Mouse (Mus musculus) limb, embryonic 14.5 days (tissue): ENCODE results near the gene Zfp105. TPM values are rescaled to one million over a fixed set of nuclear protein-coding genes. Genes with fewer than 3 reads are reported as not detected.

Experiments used
- ATAC-seq: fragments of 200-750 bp; cut with Nextera tagmentation; 2 replicates; pipeline ENCODE4 v1.8.0; 2017; ENCODE audit warnings: low read depth, moderate number of reproducible peaks, moderate TSS enrichment; ENCODE audit not compliant: low FRiP score
- DNase-seq: peaks from one replicate; pipeline ENCODE4 v3.0.0-alpha.2; 2015; ENCODE audit warnings: low spot score
- H3K27ac ChIP-seq: fragments of 300-500 bp; sonication (generic); replicated peaks from 2 replicates; pipeline ENCODE4 v1.5.1; 2014; ENCODE audit warnings: low read depth, mild to moderate bottlenecking, low read length, moderate library complexity, mixed read lengths
- H3K27me3 ChIP-seq: fragments of 300-500 bp; sonication (generic); 2 replicates; pipeline ENCODE4 v1.6.1; 2014; ENCODE audit warnings: low read length, mixed read lengths; ENCODE audit not compliant: control insufficient read depth, insufficient read depth
- H3K36me3 ChIP-seq: fragments of 300-500 bp; sonication (generic); 2 replicates; pipeline ENCODE4 v1.6.1; 2014; ENCODE audit warnings: mild to moderate bottlenecking, low read length, moderate library complexity, mixed read lengths; ENCODE audit not compliant: control insufficient read depth, insufficient read depth
- H3K4me1 ChIP-seq: fragments of 300-500 bp; sonication (generic); 2 replicates; pipeline ENCODE4 v1.6.1; 2014; ENCODE audit warnings: antibody characterized with exemption, low read length, mixed read lengths; ENCODE audit not compliant: control insufficient read depth, insufficient read depth
- H3K4me2 ChIP-seq: fragments of 300-500 bp; sonication (generic); replicated peaks from 2 replicates; pipeline ENCODE4 v1.6.1; 2014; ENCODE audit warnings: low read depth, mild to moderate bottlenecking, low read length, moderate library complexity; ENCODE audit not compliant: severe bottlenecking
- H3K4me3 ChIP-seq: fragments of 300-500 bp; sonication (generic); replicated peaks from 2 replicates; pipeline ENCODE4 v1.5.1; 2014; ENCODE audit warnings: low read length
- H3K9ac ChIP-seq: fragments of 300-500 bp; sonication (generic); 2 replicates; pipeline ENCODE4 v1.6.1; 2014; ENCODE audit warnings: mild to moderate bottlenecking, low read depth, low read length, moderate library complexity; ENCODE audit not compliant: severe bottlenecking
- H3K9me3 ChIP-seq: fragments of 300-500 bp; sonication (generic); 2 replicates; pipeline ENCODE4 v1.6.1; 2016; ENCODE audit warnings: low read length; ENCODE audit not compliant: control insufficient read depth
- POLR2A ChIP-seq: fragments of 200-500 bp; IDR thresholded peaks from 2 replicates; pipeline ENCODE4 v1.8.0; 2012; ENCODE audit warnings: inconsistent platforms, mild to moderate bottlenecking, moderate library complexity, borderline replicate concordance; ENCODE audit not compliant: insufficient read depth, insufficient read length; ENCODE audit errors: extremely low read depth
- WGBS: fragments of 180-500 bp; shearing (Covaris S2); extraction: QIAGEN DNeasy Blood & Tissue Kit; methylation state at CpG from one replicate; pipeline ENCODE4 v1.1.7; 2014; 5-methylcytosine and 5-hydroxymethylcytosine counted together
- polyA plus RNA-seq, 2 experiments: library from polyadenylated mRNA; depleted of rRNA in 1 of 2; stranded (reverse) in 1 of 2; unstranded in 1 of 2; fragments of >200 nt; fragmentation: Nextera tagmentation in 1 of 2; extraction: Ambion mirVana in 1 of 2; gene quantifications; 2 replicates each; pipeline versions ENCODE4 v1.2.1 to v1.2.3; 2012 to 2014

Zfp105 gene
- polyA plus RNA-seq, 2 experiments, result 13.3 to 17.4 TPM

GRCm38 (mm10) chr9:122901047-122901446 lies 21.8 kb upstream of the Zfp105 start:
- H3K4me2 ChIP-seq, result no peak overlapping the region
- H3K36me3 ChIP-seq, result no peaks in the 10 kb centered on the region
- H3K27ac ChIP-seq, result no peak overlapping the region
- H3K27me3 ChIP-seq, result no peaks in the 10 kb centered on the region
- no peaks in the 10 kb centered on the region for H3K4me1 ChIP-seq
- no peak for TF ChIP-seq POLR2A
- 91% methylated on average over 2 of the region's 2 CpGs for WGBS
- DNase-seq, result no peak
- H3K9ac ChIP-seq, result no peak overlapping the region
- ATAC-seq, result no peak
- no peak overlapping the region for H3K4me3 ChIP-seq
- H3K9me3 ChIP-seq, result 0 out of 2 replicates have a peak, but pooled peaks cover under 1% of the 10 kb centered on the region

- 14% methylated on average over 32 of the region's 32 CpGs for WGBS
- Histone ChIP-seq H3K9me3 (no peaks in the 10 kb centered on the region), H3K4me3 (peak overlapping the region; percentile 50), H3K27me3 (no peaks in the 10 kb centered on the region), H3K36me3 (no peaks in the 10 kb centered on the region), H3K27ac (no peak overlapping the region), H3K4me1 (no peaks in the 10 kb centered on the region), H3K4me2 (peak overlapping the region; percentile 58), H3K9ac (peak overlapping the region; percentile 78)
- peak; percentile 72 for DNase-seq
- peak; percentile 92 for ATAC-seq
- TF ChIP-seq POLR2A, result peak; percentile 50; the same call in 1 of the 2 replicates
Measured at GRCm38 (mm10) chr9:122902717-122903535, 19.9 kb upstream of the Zfp105 start.

DNA sequence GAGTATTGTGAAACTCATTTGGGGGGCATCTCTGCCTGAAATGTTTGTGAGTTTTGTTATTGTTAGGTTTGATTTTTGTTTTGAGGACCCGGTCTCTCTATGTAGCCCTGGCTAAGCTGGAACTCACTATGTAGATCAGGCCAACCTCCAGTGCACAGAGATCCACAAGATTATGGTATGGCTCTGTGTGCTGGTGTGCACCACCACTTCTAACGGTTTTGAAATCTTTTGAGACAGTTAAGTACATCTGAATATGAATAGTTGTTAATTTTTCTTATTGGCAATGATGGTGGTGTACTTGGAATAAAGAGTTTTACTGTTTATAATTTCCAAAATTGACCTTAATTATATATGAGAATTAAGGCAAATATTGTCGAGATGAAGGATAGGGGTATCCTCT lies 436 bp upstream of the Zfp105 start:
- Histone ChIP-seq H3K4me2 (peak overlapping the region; percentile 55), H3K4me1 (peaks cover 5% of the 10 kb centered on the region), H3K27me3 (no peaks in the 10 kb centered on the region), H3K27ac (peak overlapping the region; percentile 83; the same call in 1 of the 2 replicates), H3K9me3 (no peaks in the 10 kb centered on the region), H3K36me3 (peaks cover 27% of the 10 kb centered on the region), H3K9ac (peak overlapping the region; percentile 97), H3K4me3 (peak overlapping the region; percentile 78)
- ATAC-seq (no peak), DNase-seq (no peak)
- WGBS, result 25% methylated on average over 3 of the region's 3 CpGs
- no peak for TF ChIP-seq POLR2A

DNA sequence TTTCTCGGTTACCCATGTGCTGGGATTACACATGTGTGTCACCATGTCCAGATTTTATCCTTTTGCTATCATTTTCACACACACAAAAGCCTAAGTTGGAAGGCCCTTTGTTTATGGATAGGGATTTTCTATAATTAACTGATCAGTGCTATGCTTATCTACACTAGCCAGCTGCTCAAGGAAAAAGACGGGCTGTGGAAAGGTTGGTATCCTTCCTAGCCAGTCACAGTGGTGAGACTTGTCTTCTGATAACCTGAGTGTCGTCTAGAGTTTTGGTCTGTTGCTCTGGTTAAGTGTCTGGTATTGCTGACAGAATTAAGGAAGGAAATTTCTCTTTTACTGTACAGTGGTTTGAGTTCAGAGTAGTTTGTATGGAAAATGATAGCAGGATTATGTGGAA lies 6.0 kb downstream of the Zfp105 start:
- no peak for ATAC-seq
- H3K27ac ChIP-seq, result no peak overlapping the region
- H3K27me3 ChIP-seq, result no peaks in the 10 kb centered on the region
- H3K4me1 ChIP-seq, result peaks cover under 1% of the 10 kb centered on the region
- no peak overlapping the region for H3K4me3 ChIP-seq
- H3K9ac ChIP-seq, result no peak overlapping the region
- H3K36me3 ChIP-seq, result peaks cover 77% of the 10 kb centered on the region
- H3K9me3 ChIP-seq, result no peaks in the 10 kb centered on the region
- no peak for TF ChIP-seq POLR2A
- WGBS, result 97% methylated on average over 3 of the region's 3 CpGs
- H3K4me2 ChIP-seq, result no peak overlapping the region
- DNase-seq, result no peak

DNA sequence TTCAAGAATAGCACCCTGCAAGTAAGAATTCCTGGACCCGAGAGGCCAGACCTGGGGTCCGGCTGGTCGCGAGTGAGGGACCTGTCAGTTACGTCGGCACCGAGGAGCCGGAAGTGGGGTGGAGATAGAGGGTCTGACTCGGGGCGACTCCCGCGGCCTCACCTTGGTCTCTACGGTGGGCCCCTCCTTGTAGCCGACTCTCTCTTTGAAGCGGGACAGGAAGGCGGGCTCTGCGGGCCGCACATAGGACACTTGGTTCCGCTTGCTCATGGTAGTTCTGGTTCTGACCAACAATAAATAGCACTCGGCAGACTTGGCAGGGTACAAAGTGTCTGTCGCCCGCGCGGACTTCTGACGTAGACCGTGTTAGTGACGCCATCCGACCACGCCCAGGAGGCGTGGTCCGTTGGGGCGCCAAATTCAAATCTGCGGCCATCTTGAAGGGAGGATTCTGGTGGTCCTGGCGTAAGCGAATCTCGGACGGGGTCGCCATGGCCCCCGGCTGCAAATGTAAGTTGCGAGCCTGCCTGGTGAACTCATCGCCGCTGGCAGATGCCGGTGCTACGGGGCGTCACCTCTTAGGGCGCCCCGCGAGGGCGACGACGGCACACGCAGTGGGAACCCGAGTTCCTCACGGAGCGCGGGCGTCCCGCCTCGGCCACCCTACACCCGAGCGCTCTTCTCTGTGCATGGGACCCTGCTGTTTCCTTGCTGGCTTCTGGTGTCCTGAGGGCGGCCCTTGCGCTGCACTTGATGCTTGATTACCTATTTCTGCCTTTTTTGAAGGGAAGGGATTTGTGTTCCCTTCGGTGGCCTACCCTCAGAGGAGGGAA lies 28.0 kb downstream of the Zfp105 start, which contains the start of the genes 1110059G10Rik and Kif15:
Gene 1110059G10Rik, minus strand, starts transcription at position 358 of the 833 bp plus-strand sequence.
Gene Kif15, plus strand, starts transcription at position 404 of the 833 bp plus-strand sequence.
- Histone ChIP-seq H3K27me3 (no peaks in the 10 kb centered on the region), H3K4me1 (peaks cover 9% of the 10 kb centered on the region), H3K9ac (peak within 1 kb of the TSS; percentile 83), H3K36me3 (peaks cover 15% of the 10 kb centered on the region), H3K4me2 (peak within 1 kb of the TSS; percentile 83), H3K9me3 (no peaks in the 10 kb centered on the region), H3K4me3 (peak within 1 kb of the TSS; percentile 89), H3K27ac (peak within 1 kb of the TSS; percentile 73)
- ATAC-seq (peak; percentile 98), DNase-seq (peak; percentile 95)
- WGBS, result under 1% methylated on average over 54 of the region's 64 CpGs
- TF ChIP-seq POLR2A, result 0 out of 2 replicates have a peak, but pooled peaks have one; percentile 38

Other genes with a start within 250 kb of the Zfp105 start
- not detected in 2 replicates for gene Topaz1, start 175.7 kb upstream of the Zfp105 start, polyA plus RNA-seq (2012; rRNA removed)
- not detected in 2 replicates for gene Topaz1, start 175.7 kb upstream of the Zfp105 start, polyA plus RNA-seq (2014; fragmentation: Nextera tagmentation; extraction: Ambion mirVana)
- gene Tcaim, start 117.5 kb upstream of the Zfp105 start, polyA plus RNA-seq (2012; rRNA removed), result 6.1 and 6.6 TPM in 2 replicates
- 7.3 and 7.8 TPM in 2 replicates for gene Tcaim, start 117.5 kb upstream of the Zfp105 start, polyA plus RNA-seq (2014; fragmentation: Nextera tagmentation; extraction: Ambion mirVana)
- not detected in 2 replicates for gene Gm35549, start 79.0 kb upstream of the Zfp105 start, polyA plus RNA-seq (2012; rRNA removed)
- 0.45 and 0.82 TPM in 2 replicates for gene Gm35549, start 79.0 kb upstream of the Zfp105 start, polyA plus RNA-seq (2014; fragmentation: Nextera tagmentation; extraction: Ambion mirVana)
- 117 and 119 TPM in 2 replicates for gene Zfp445, start 57.1 kb upstream of the Zfp105 start, polyA plus RNA-seq (2012; rRNA removed)
- 60.4 and 65.2 TPM in 2 replicates for gene Zfp445, start 57.1 kb upstream of the Zfp105 start, polyA plus RNA-seq (2014; fragmentation: Nextera tagmentation; extraction: Ambion mirVana)
- gene Zkscan7, start 37.4 kb upstream of the Zfp105 start, polyA plus RNA-seq (2012; rRNA removed), result 9.1 and 9.3 TPM in 2 replicates
- gene Zkscan7, start 37.4 kb upstream of the Zfp105 start, polyA plus RNA-seq (2014; fragmentation: Nextera tagmentation; extraction: Ambion mirVana), result 2.6 and 3.2 TPM in 2 replicates
- 17.6 and 19.3 TPM in 2 replicates for gene 1110059G10Rik, start 27.9 kb downstream of the Zfp105 start, polyA plus RNA-seq (2012; rRNA removed)
- gene 1110059G10Rik, start 27.9 kb downstream of the Zfp105 start, polyA plus RNA-seq (2014; fragmentation: Nextera tagmentation; extraction: Ambion mirVana), result 34.5 and 38.0 TPM in 2 replicates
- gene Kif15, start 28.0 kb downstream of the Zfp105 start, polyA plus RNA-seq (2012; rRNA removed), result 44.9 and 60.3 TPM in 2 replicates
- 36.6 and 39.6 TPM in 2 replicates for gene Kif15, start 28.0 kb downstream of the Zfp105 start, polyA plus RNA-seq (2014; fragmentation: Nextera tagmentation; extraction: Ambion mirVana)
- 17.1 and 18.3 TPM in 2 replicates for gene Tmem42, start 98.3 kb downstream of the Zfp105 start, polyA plus RNA-seq (2012; rRNA removed)
- gene Tmem42, start 98.3 kb downstream of the Zfp105 start, polyA plus RNA-seq (2014; fragmentation: Nextera tagmentation; extraction: Ambion mirVana), result 26.2 and 30.1 TPM in 2 replicates
- 0.41 and 0.45 TPM in 2 replicates for gene Tgm4, start 111.7 kb downstream of the Zfp105 start, polyA plus RNA-seq (2012; rRNA removed)
- gene Tgm4, start 111.7 kb downstream of the Zfp105 start, polyA plus RNA-seq (2014; fragmentation: Nextera tagmentation; extraction: Ambion mirVana), result 0.47 and 0.59 TPM in 2 replicates
- 63.5 and 101 TPM in 2 replicates for gene Zdhhc3, start 190.1 kb downstream of the Zfp105 start, polyA plus RNA-seq (2012; rRNA removed)
- 58.1 and 61.5 TPM in 2 replicates for gene Zdhhc3, start 190.1 kb downstream of the Zfp105 start, polyA plus RNA-seq (2014; fragmentation: Nextera tagmentation; extraction: Ambion mirVana)
- 81.1 and 109 TPM in 2 replicates for gene Exosc7, start 190.1 kb downstream of the Zfp105 start, polyA plus RNA-seq (2012; rRNA removed)
- gene Exosc7, start 190.1 kb downstream of the Zfp105 start, polyA plus RNA-seq (2014; fragmentation: Nextera tagmentation; extraction: Ambion mirVana), result 96.5 and 105 TPM in 2 replicates
- 18.1 and 21.0 TPM in 2 replicates for gene Clec3b, start 227.9 kb downstream of the Zfp105 start, polyA plus RNA-seq (2012; rRNA removed)
- 1.1 and 1.6 TPM in 2 replicates for gene Clec3b, start 227.9 kb downstream of the Zfp105 start, polyA plus RNA-seq (2014; fragmentation: Nextera tagmentation; extraction: Ambion mirVana)